Mouse (Mus musculus): ENCODE data around the gene 2310061N02Rik. TPM values are rescaled to one million over a fixed set of nuclear protein-coding genes. Genes with fewer than 3 reads are reported as not detected.
A peak's percentile ranks its signal among the peaks of the same experiment; 100 is the strongest.
"Not testable (repeated sequence)": the region's sequence is repeated elsewhere in the genome, so short reads cannot be mapped to it uniquely, and the experiment has no call there.

Gene 2310061N02Rik
- not detected in 2 replicates for polyA plus RNA-seq (2015; fragmentation: Nextera tagmentation; extraction: Ambion mirVana)

DNA sequence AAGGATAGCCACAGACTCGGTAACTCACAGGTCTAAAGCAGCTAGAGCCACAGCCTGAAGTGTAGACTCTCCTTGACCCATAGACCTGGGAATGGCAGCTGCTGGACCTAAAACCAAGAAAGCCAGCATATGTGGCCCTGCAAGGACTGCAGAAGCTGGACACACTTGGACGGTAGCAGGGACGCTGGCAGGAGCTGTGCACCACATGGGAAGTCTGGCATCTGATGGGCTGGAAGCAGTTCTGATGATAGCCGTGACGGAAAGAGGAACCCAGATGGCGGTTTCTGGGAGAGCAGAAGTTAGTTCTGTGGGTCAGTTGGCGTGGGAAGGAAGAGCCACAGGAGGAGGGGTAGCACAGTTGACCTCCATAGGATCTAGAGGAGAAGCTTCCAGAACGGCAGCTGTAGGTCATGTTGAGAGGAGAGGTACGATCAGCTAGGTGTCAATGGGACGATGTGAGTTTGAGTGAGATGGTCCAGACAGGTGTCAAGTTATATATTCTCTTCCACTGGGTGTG lies at the start of gene 2310061N02Rik:
Gene 2310061N02Rik (minus strand): TSS at position 467 of the 517 bp plus-strand sequence.
- Histone ChIP-seq H3K4me3 (replicated peaks) (no peak within 1 kb of the TSS), H3K36me3 (no peaks in the 10 kb centered on the region), H3K4me1 (replicated peaks) (no peaks in the 10 kb centered on the region), H3K9me3 (no peaks in the 10 kb centered on the region), H3K9ac (no peak within 1 kb of the TSS), H3K4me2 (replicated peaks) (no peak within 1 kb of the TSS), H3K27ac (no peak within 1 kb of the TSS), H3K27me3 (replicated peaks) (no peaks in the 10 kb centered on the region)
- 89% methylated on average over 10 of the region's 10 CpGs for WGBS
- ATAC-seq: no peak

DNA sequence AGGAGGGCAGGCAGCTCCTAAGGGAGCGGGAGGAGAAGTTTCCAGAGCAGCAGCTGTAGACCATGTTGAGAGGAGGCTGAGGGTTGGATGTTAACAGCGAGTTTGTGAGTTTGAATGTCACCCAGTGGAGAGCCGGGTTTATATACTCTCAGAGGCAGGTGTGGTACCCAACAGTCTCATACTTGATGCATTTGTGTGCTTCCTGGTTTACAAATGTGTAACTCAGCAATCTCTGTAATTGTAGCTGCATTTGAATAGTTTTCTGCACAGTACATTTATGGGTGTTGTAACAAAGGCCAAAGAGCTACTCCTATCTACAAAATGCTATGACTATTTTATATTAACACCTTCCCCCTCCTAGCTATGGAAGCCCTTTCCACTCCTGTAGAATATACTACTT lies 43.8 kb upstream of the 2310061N02Rik start, which contains the start of gene Krtap13:
Gene Krtap13 (minus strand): TSS at position 101 of the 400 bp plus-strand sequence.
- not testable (repeated sequence) for ATAC-seq; H3K9ac ChIP-seq; H3K27me3 ChIP-seq (replicated peaks); H3K27ac ChIP-seq; H3K4me3 ChIP-seq (replicated peaks); H3K36me3 ChIP-seq; H3K4me1 ChIP-seq (replicated peaks); H3K9me3 ChIP-seq; H3K4me2 ChIP-seq (replicated peaks)
- WGBS: 79% methylated on average over 3 of the region's 3 CpGs

DNA sequence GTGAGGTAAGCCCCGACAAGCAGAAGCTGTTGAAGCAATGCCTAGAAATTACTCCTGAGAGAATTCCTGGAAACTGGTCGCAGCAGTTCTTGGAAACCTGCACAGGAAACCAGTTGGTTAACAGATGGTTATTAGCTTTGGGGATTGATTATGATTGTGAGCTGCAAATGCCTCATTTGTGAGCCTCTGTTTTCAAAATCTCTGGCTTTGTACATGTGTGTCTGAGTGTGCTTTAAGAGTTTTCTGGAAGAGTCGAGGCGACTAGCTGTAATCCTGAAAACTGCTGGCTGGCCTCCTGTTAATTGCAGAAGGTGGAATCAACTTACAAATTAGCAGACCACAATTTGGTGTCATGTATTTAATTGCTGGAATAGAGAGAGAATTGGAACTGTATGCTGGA lies 40.2 kb upstream of the 2310061N02Rik start:
- Histone ChIP-seq H3K36me3 (no peaks in the 10 kb centered on the region), H3K27ac (no peak overlapping the region), H3K27me3 (replicated peaks) (no peaks in the 10 kb centered on the region), H3K4me2 (replicated peaks) (no peak overlapping the region), H3K9ac (no peak overlapping the region), H3K4me1 (replicated peaks) (no peaks in the 10 kb centered on the region), H3K4me3 (replicated peaks) (no peak overlapping the region), H3K9me3 (no peaks in the 10 kb centered on the region)
- WGBS: 64% methylated on average over 4 of the region's 4 CpGs
- ATAC-seq: no peak

DNA sequence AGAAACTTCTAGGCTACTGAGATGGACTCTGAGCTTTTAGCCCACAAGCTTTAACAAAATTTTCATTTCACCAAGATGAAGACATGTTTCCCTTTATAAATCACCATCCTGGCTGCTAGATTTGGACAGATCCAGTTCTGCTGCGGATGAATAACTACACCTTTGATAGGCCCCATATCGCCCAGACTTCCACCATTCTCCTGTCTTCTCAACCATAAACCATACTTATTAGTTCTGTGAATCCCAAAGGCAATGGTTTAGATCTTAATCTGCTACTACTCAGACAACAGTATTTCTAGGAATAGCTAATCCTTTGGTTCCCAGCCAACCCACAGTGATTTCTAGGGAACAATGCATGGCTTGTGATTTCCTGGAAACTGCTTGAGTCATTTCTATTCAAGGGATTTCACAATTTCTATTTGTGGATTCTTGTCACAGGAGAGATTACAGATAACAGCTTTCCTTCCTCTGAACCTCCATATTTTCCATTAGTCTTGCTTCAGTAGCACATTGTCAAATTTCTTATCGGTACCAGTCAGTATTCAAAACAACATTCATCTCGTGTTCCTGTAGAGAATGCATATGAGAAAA lies 37.1 kb upstream of the 2310061N02Rik start:
- no peaks in the 10 kb centered on the region for H3K36me3 ChIP-seq
- 81% methylated on average over 4 of the region's 4 CpGs for WGBS
- no peak overlapping the region for H3K4me2 ChIP-seq (replicated peaks)
- H3K9ac ChIP-seq: no peak overlapping the region
- H3K4me1 ChIP-seq (replicated peaks): no peaks in the 10 kb centered on the region
- ATAC-seq: no peak
- no peaks in the 10 kb centered on the region for H3K27me3 ChIP-seq (replicated peaks)
- H3K27ac ChIP-seq: no peak overlapping the region
- no peak overlapping the region for H3K4me3 ChIP-seq (replicated peaks)
- H3K9me3 ChIP-seq: no peaks in the 10 kb centered on the region

- no peaks in the 10 kb centered on the region for H3K9me3 ChIP-seq
- 46% methylated on average over 2 of the region's 2 CpGs for WGBS
- ATAC-seq: no peak
Measured at GRCm38 (mm10) chr16:88735391-88735790, 27.6 kb upstream of the 2310061N02Rik start.

GRCm38 (mm10) chr16:88728812-88729275 lies 21.1 kb upstream of the 2310061N02Rik start, which contains the start of gene Krtap13-1:
Krtap13-1 (plus strand) TSS chr16:88728862.
- ATAC-seq: no peak
- no peaks in the 10 kb centered on the region for H3K4me1 ChIP-seq (replicated peaks)
- no peak within 1 kb of the TSS for H3K4me3 ChIP-seq (replicated peaks)
- H3K27me3 ChIP-seq (replicated peaks): no peaks in the 10 kb centered on the region
- no peaks in the 10 kb centered on the region for H3K36me3 ChIP-seq
- H3K27ac ChIP-seq: no peak within 1 kb of the TSS
- no peak within 1 kb of the TSS for H3K9ac ChIP-seq
- WGBS: 66% methylated on average over 4 of the region's 4 CpGs
- no peaks in the 10 kb centered on the region for H3K9me3 ChIP-seq
- no peak within 1 kb of the TSS for H3K4me2 ChIP-seq (replicated peaks)

More at GRCm38 (mm10) chr16:88735391-88735790, 27.6 kb upstream of the 2310061N02Rik start:
- Histone ChIP-seq H3K4me3 (replicated peaks) (no peak overlapping the region), H3K4me2 (replicated peaks) (no peak overlapping the region), H3K9ac (no peak overlapping the region), H3K4me1 (replicated peaks) (no peaks in the 10 kb centered on the region), H3K27me3 (replicated peaks) (no peaks in the 10 kb centered on the region), H3K36me3 (no peaks in the 10 kb centered on the region), H3K27ac (no peak overlapping the region)

GRCm38 (mm10) chr16:88720031-88720430 lies 12.3 kb upstream of the 2310061N02Rik start:
- Histone ChIP-seq H3K27me3 (replicated peaks) (no peaks in the 10 kb centered on the region), H3K9ac (no peak overlapping the region), H3K4me1 (replicated peaks) (no peaks in the 10 kb centered on the region), H3K36me3 (no peaks in the 10 kb centered on the region), H3K27ac (no peak overlapping the region), H3K9me3 (no peaks in the 10 kb centered on the region), H3K4me2 (replicated peaks) (no peak overlapping the region), H3K4me3 (replicated peaks) (no peak overlapping the region)
- WGBS: 33% methylated on average over 1 of the region's 1 CpGs
- no peak for ATAC-seq

DNA sequence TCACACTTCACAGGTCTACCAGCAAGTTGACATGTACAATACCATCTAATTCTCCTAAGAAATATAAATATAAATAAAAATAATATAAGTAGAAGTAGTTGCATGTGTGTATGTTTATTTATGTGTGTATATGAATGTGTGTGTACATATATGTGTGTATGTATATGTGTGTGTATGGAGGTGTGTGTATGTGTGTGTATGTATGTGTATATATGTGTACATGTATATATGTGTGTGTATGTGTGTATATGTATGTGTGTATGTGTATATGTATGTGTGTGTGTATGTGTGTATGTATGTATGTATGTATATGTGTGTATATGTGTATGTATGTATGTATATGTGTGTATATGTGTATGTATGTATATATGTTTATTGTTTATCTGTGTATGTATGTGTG lies 8.8 kb upstream of the 2310061N02Rik start:
- ATAC-seq: no peak
- Histone ChIP-seq H3K27ac (no peak overlapping the region), H3K4me1 (replicated peaks) (no peaks in the 10 kb centered on the region), H3K36me3 (no peaks in the 10 kb centered on the region), H3K27me3 (replicated peaks) (no peaks in the 10 kb centered on the region), H3K4me2 (replicated peaks) (no peak overlapping the region), H3K9me3 (no peaks in the 10 kb centered on the region), H3K9ac (no peak overlapping the region), H3K4me3 (replicated peaks) (no peak overlapping the region)

DNA sequence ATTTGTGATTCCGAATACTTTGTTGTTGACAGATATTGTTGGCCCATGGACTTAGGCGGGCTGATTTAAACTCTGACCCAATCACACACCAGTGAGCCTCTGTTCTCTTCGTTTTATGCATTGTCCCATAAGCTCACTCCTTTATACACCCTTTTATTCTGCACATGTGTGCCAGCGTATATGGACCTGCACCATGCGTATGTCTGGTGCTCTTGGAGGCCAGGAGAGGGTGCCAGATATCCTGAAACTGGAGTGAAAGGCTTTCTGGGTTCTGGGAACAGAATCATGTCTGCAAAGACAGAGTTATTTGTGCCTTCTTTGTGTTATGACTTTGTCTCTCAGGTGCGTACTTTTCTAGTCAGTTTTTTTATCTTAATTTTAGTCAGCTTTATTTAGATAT lies 3.5 kb upstream of the 2310061N02Rik start:
- Histone ChIP-seq H3K4me1 (replicated peaks) (no peaks in the 10 kb centered on the region), H3K4me3 (replicated peaks) (no peak overlapping the region), H3K9ac (no peak overlapping the region), H3K27me3 (replicated peaks) (no peaks in the 10 kb centered on the region), H3K27ac (no peak overlapping the region), H3K36me3 (no peaks in the 10 kb centered on the region), H3K4me2 (replicated peaks) (no peak overlapping the region), H3K9me3 (no peaks in the 10 kb centered on the region)
- WGBS: 79% methylated on average over 6 of the region's 6 CpGs
- peak; percentile 61 for ATAC-seq

DNA sequence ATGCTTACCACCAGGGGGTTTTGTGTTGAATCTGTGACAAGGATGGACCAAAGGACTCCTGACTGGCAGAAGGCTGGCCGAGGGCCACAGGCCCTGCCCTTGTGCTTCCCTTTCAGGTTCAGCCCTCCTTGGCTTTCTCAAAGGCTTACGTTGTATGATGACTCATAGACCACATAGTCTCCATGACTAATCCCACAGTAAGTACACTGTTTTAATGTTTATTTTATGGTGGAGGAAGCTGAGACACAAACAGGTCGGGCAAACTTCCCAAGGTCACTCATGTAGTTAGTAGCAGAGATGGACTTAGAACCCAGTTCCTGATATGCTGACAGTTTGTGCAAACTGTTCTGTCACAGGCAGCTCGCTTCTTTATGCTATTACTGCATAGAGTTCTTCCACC lies 3.0 kb upstream of the 2310061N02Rik start:
- Histone ChIP-seq H3K4me3 (replicated peaks) (no peak overlapping the region), H3K4me1 (replicated peaks) (no peaks in the 10 kb centered on the region), H3K36me3 (no peaks in the 10 kb centered on the region), H3K27ac (no peak overlapping the region), H3K9me3 (no peaks in the 10 kb centered on the region), H3K4me2 (replicated peaks) (no peak overlapping the region), H3K9ac (no peak overlapping the region), H3K27me3 (replicated peaks) (no peaks in the 10 kb centered on the region)
- 43% methylated on average over 4 of the region's 4 CpGs for WGBS
- ATAC-seq: peak; percentile 92

GRCm38 (mm10) chr16:88701072-88701864 lies 6.5 kb downstream of the 2310061N02Rik start:
- Histone ChIP-seq H3K27ac (no peak overlapping the region), H3K4me2 (replicated peaks) (no peak overlapping the region), H3K36me3 (no peaks in the 10 kb centered on the region), H3K9me3 (no peaks in the 10 kb centered on the region), H3K4me1 (replicated peaks) (no peaks in the 10 kb centered on the region), H3K4me3 (replicated peaks) (no peak overlapping the region), H3K9ac (no peak overlapping the region), H3K27me3 (replicated peaks) (no peaks in the 10 kb centered on the region)
- ATAC-seq: no peak
- 44% methylated on average over 4 of the region's 4 CpGs for WGBS

DNA sequence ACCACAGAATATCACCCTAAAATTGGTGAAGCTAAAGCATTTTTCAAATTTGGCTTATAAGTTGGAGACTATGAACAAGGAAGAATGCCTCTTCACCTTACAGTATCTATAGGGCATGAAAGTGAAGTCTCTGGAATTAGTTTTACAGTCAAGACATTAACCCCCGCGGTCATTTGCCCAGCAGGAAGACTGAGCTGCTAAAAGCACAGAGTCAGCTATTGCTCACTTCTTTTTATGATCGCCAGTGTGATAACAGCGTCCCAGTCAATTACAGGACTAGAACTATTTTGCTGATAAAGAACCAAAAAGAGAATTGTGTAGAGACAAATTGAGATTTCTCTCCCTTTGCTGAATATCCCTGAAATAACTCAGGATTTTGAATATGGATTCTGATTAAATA lies 11.5 kb downstream of the 2310061N02Rik start:
- Histone ChIP-seq H3K36me3 (no peaks in the 10 kb centered on the region), H3K9me3 (no peaks in the 10 kb centered on the region), H3K27ac (no peak overlapping the region), H3K9ac (no peak overlapping the region), H3K27me3 (replicated peaks) (no peaks in the 10 kb centered on the region), H3K4me2 (replicated peaks) (no peak overlapping the region), H3K4me3 (replicated peaks) (no peak overlapping the region), H3K4me1 (replicated peaks) (no peaks in the 10 kb centered on the region)
- WGBS: 73% methylated on average over 4 of the region's 4 CpGs
- ATAC-seq: 0 out of 2 replicates have a peak, but pooled peaks have one; percentile 58

Measured in intestine, embryonic 15.5 days (tissue).